Mouse (Mus musculus): ENCODE measurements around the gene Mgst2.

DNA sequence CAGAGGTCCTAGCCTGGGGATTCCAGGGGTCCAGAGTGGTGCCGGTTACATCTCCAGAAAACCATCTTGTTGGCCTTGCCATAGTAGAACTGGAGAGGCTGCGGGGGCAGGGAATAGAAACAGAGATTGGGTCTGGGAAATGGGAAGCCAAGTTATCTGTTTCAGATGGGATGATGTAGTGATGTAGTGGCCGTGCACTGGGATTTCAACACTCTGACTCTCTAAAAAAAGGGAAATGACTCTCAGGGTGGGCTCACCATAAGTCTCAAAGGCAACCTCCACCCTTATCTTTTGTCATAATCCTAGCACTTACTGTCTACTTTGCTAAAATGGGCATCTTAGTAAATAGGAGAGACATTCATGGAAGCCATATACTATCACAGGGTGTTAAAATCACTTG lies 37.8 kb downstream of the Mgst2 start:
- TF ChIP-seq CTCF (IDR thresholded peaks at IDR 0.05): no peak
- TF ChIP-seq POLR2A (IDR thresholded peaks at IDR 0.05; ENCODE audit: insufficient read depth, low read depth, low read length): no peak
